Mouse (Mus musculus) c-Kit-negative CD71-positive TER-119-positive erythroid progenitor cells, embryonic 14.5 days (primary cell): ENCODE results near the gene Entpd3.

Experiments used
- DNase-seq: peaks from one replicate; pipeline ENCODE4 v3.0.0-alpha.2; 2013; ENCODE audit warnings: low read depth, low spot score

Gene Entpd3

GRCm38 (mm10) chr9:120539662-120540251 is at the start of gene Entpd3:
Gene Entpd3 (plus strand): TSS chr9:120539818.
- no peak for DNase-seq

- no peak for DNase-seq
These were observed 48.1 kb upstream of the Entpd3 start for GRCm38 (mm10) chr9:120491509-120491908.

GRCm38 (mm10) chr9:120492010-120492399 is 47.6 kb upstream of the Entpd3 start, which contains the start of gene Eif1b:
Gene Eif1b (plus strand): TSS chr9:120492232.
- DNase-seq = no peak

GRCm38 (mm10) chr9:120492400-120493351 is 46.9 kb upstream of the Entpd3 start:
- peak; percentile 66 for DNase-seq

GRCm38 (mm10) chr9:120493781-120494180 is 45.8 kb upstream of the Entpd3 start:
- no peak for DNase-seq

- peak; percentile 62 for DNase-seq
These were observed 42.9 kb upstream of the Entpd3 start for GRCm38 (mm10) chr9:120496691-120497090.

- no peak for DNase-seq
These were observed 41.6 kb upstream of the Entpd3 start for GRCm38 (mm10) chr9:120497983-120498382.

GRCm38 (mm10) chr9:120501191-120501902 is 38.3 kb upstream of the Entpd3 start:
- DNase-seq = no peak

- DNase-seq = peak; percentile 68
These were observed 37.6 kb upstream of the Entpd3 start for GRCm38 (mm10) chr9:120502013-120502412.

- DNase-seq = no peak
These were observed 35.2 kb upstream of the Entpd3 start for GRCm38 (mm10) chr9:120504423-120504822.

GRCm38 (mm10) chr9:120511781-120512180 is 27.8 kb upstream of the Entpd3 start:
- no peak for DNase-seq

GRCm38 (mm10) chr9:120516720-120517119 is 22.9 kb upstream of the Entpd3 start:
- DNase-seq = no peak

- DNase-seq = no peak
These were observed 20.7 kb upstream of the Entpd3 start for GRCm38 (mm10) chr9:120518946-120519345.

- no peak for DNase-seq
These were observed 20.0 kb upstream of the Entpd3 start for GRCm38 (mm10) chr9:120519469-120520125.

- no peak for DNase-seq
These were observed 18.5 kb upstream of the Entpd3 start for GRCm38 (mm10) chr9:120521161-120521560.

GRCm38 (mm10) chr9:120527270-120527669 is 12.3 kb upstream of the Entpd3 start:
- no peak for DNase-seq

GRCm38 (mm10) chr9:120527919-120528318 is 11.7 kb upstream of the Entpd3 start:
- no peak for DNase-seq

- DNase-seq = no peak
These were observed 10.7 kb upstream of the Entpd3 start for GRCm38 (mm10) chr9:120528815-120529510.

- no peak for DNase-seq
These were observed 9.1 kb upstream of the Entpd3 start for GRCm38 (mm10) chr9:120530471-120530870.

GRCm38 (mm10) chr9:120532062-120532461 is 7.6 kb upstream of the Entpd3 start:
- DNase-seq = no peak

GRCm38 (mm10) chr9:120532691-120533090 is 6.9 kb upstream of the Entpd3 start:
- no peak for DNase-seq
